Mouse (Mus musculus) adrenal gland, postnatal 25 days (tissue): ENCODE results near the gene Ppp3ca. TPM values are rescaled to one million over a fixed set of nuclear protein-coding genes. Genes with fewer than 3 reads are reported as not detected.

Source experiments
- DNase-seq: peaks from one replicate; pipeline ENCODE4 v3.0.0; 2021; ENCODE audit warnings: mixed read lengths
- total RNA-seq: library from RNA; stranded (reverse); gene quantifications from 2 replicates; pipeline ENCODE4 v1.2.3, GENCODE M21; 2021

Gene Ppp3ca
- total RNA-seq, 1 experiment from 2014 or later, result 78.4 TPM

GRCm38 (mm10) chr3:136722493-136722892 lies 52.6 kb downstream of the Ppp3ca start:
- no peak for DNase-seq

- DNase-seq, result peak; percentile 20
These were observed 55.6 kb downstream of the Ppp3ca start for GRCm38 (mm10) chr3:136725311-136726156.

GRCm38 (mm10) chr3:136727877-136728276 lies 58.0 kb downstream of the Ppp3ca start:
- no peak for DNase-seq

- no peak for DNase-seq
These were observed 60.1 kb downstream of the Ppp3ca start for GRCm38 (mm10) chr3:136729978-136730377.

- DNase-seq, result no peak
These were observed 61.7 kb downstream of the Ppp3ca start for GRCm38 (mm10) chr3:136731579-136731978.

GRCm38 (mm10) chr3:136736021-136736420 lies 66.1 kb downstream of the Ppp3ca start:
- no peak for DNase-seq

GRCm38 (mm10) chr3:136736773-136737298 lies 66.9 kb downstream of the Ppp3ca start:
- no peak for DNase-seq

GRCm38 (mm10) chr3:136738474-136738873 lies 68.5 kb downstream of the Ppp3ca start:
- DNase-seq, result no peak

GRCm38 (mm10) chr3:136738914-136739313 lies 69.0 kb downstream of the Ppp3ca start:
- DNase-seq, result no peak

- no peak for DNase-seq
These were observed 71.7 kb downstream of the Ppp3ca start for GRCm38 (mm10) chr3:136741659-136742058.

- DNase-seq, result no peak
These were observed 72.5 kb downstream of the Ppp3ca start for GRCm38 (mm10) chr3:136742258-136743057.

GRCm38 (mm10) chr3:136744295-136744897 lies 74.5 kb downstream of the Ppp3ca start:
- DNase-seq, result no peak

- no peak for DNase-seq
These were observed 75.5 kb downstream of the Ppp3ca start for GRCm38 (mm10) chr3:136745456-136745855.

- no peak for DNase-seq
These were observed 79.0 kb downstream of the Ppp3ca start for GRCm38 (mm10) chr3:136748761-136749476.

- DNase-seq, result no peak
These were observed 79.5 kb downstream of the Ppp3ca start for GRCm38 (mm10) chr3:136749477-136749797.

- no peak for DNase-seq
These were observed 80.0 kb downstream of the Ppp3ca start for GRCm38 (mm10) chr3:136749951-136750350.

GRCm38 (mm10) chr3:136752126-136752716 lies 82.3 kb downstream of the Ppp3ca start:
- DNase-seq, result no peak

GRCm38 (mm10) chr3:136756137-136756536 lies 86.2 kb downstream of the Ppp3ca start:
- no peak for DNase-seq

GRCm38 (mm10) chr3:136759446-136759845 lies 89.5 kb downstream of the Ppp3ca start:
- DNase-seq, result no peak

- DNase-seq, result peak; percentile 10
These were observed 91.5 kb downstream of the Ppp3ca start for GRCm38 (mm10) chr3:136761292-136761978.

GRCm38 (mm10) chr3:136761979-136762341 lies 92.0 kb downstream of the Ppp3ca start:
- DNase-seq, result no peak
